Mouse (Mus musculus) CD8-positive naive resting alpha-beta T cell, adult 2 months (primary cell): ENCODE data around the gene Ldlr.
"Not testable (repeated sequence)": the region's sequence is repeated elsewhere in the genome, so short reads cannot be mapped to it uniquely, and the experiment has no call there.

Experiments
- DNase-seq, 2 experiments: peaks; one replicate each; pipeline ENCODE4 v3.0.0; 2022; ENCODE audit warnings: low read depth in 2 of 2, low spot score in 2 of 2

Ldlr gene

GRCm38 (mm10) chr9:21723377-21724146, at the start of gene Ldlr:
Ldlr (plus strand) TSS chr9:21723483.
- peak; percentile 26 to 41 for DNase-seq

DNA sequence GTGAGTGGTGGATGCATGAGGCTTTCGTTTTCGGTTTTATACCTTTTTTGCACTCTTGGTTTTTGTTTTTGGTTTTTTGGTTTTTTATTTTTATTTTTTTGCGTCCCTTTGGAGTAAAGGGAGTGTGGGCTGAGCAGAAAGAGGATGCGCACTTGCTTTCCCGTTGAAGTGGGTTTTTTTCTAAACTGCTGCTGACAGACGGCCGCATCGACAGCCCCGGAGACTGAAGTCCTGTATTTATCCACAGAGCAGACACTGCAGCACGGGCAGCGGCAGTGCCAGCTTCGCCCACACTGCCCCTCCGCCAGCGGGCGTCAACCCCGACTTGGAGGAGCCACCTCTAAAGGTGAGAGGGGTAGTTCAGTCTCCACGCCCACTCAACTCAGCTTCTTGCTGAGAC, 45.6 kb upstream of the Ldlr start:
- DNase-seq, result no peak

DNA sequence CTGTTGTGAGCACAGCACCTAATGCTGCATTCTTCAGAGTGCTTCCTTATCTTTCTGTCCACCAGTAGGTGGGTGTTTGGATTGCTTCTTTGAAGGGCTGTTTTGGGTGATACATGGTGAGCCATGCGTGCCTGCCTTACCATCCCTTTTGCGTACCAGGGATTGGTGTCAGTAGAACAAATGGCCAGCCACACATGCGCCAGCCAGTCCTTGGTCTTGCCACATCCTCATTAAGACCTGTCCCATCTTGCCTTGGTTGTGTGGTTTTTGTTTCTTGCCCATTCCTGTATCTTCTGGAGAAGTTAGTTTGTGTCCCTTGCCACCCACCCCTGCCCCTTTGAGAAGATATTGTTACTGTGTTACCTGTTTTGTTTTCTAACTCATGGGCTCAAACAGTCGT, 42.8 kb upstream of the Ldlr start:
- DNase-seq, result no peak

DNA sequence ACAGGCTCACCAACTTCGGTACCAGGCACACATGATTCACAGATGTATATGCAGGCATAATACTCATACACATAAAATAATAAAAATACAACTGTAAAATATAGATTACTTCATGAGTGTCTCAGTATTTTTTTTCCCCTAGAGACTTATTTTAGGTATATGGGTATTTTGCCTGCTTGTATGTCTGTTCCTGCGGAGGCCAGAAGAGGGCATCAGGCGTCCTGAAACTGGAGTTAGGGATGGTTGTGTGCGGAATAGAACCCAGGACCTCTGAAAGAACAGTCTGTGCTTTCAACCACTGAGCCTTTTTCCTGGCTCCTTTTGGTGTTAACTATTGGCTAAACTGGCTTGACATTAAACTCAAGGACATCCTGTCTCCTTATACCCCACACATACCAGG, 40.5 kb upstream of the Ldlr start:
- no peak for DNase-seq

DNA sequence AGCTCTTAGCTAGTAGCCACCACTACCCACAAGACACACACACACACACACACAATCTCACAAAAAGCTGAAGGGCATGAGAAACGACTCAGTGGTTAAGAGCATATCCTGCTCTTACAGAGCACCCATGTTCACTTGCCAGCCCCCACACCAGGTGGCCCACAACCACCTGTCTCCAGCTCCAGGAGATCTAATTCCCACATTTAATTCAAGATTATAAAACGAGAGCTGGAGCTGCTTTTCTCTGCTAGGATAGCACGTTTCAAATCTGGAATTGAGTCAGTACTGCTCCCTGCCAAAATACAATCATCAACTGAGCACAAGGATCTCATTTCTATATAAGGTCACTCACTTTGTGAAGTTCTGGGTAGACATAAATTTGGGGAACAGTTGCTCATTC, 39.4 kb upstream of the Ldlr start:
- no peak for DNase-seq

DNA sequence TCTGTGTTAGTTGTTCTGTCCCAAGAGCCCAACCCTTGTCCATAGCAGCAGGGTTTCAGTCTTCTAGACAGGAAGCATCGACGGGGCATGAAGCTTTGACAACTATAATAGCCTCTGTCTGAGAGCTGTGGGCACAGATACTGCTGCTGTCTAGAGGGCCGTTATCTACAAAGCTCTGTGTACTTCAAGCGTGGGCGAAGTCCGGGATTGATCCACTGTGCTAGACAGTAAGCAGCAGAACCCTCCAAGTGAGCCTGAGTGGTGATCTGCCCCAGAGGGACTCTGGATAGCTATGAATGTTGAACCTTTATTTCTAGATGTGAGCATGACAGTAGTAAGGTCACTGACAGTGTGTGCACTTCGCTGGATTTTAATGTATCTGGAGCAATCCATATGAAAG, 34.7 kb upstream of the Ldlr start:
- DNase-seq, result no peak

- no peak for DNase-seq
Observed at GRCm38 (mm10) chr9:21690031-21690430, 33.3 kb upstream of the Ldlr start.

DNA sequence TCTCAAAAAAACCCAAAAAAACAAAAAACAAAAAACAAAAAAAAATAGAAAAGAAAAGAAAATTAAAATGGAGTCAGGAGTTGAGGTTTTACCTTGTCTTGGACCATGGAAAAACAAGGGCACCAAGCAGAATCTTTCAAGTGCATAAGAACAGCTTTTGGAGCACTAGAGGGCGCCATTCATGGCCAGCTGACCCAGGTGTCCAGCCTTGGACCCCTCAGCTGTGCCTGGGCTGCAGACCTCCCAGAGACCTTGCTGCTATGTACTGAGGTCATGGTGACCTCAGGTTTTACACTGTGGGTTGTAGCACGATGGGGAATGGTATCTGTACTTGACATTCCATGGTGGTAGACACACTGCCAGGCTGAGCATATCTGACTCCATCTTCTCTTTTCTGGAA, 31.4 kb upstream of the Ldlr start:
- no peak for DNase-seq

DNA sequence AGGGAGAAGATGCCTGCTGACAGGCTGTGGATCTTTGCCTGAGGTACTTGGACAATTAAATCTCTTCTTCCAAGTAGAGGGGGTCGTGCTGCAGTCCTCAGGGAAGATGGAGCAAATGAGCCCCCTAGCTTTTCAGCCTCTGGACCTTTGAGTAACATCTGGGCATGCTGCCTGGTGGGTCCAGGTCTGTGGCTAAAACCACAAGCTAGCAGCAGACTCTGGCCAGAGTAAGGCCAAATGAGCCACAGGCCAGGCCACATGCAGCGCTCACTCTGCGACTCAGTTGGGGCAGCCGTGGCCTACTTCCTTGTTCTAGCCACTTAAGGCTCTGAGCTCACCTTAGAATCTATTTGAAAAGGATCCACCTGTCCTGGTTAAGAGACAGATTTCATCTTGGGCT, 30.8 kb upstream of the Ldlr start:
- no peak for DNase-seq

- DNase-seq, result no peak
Observed at GRCm38 (mm10) chr9:21694071-21694470, 29.2 kb upstream of the Ldlr start.

DNA sequence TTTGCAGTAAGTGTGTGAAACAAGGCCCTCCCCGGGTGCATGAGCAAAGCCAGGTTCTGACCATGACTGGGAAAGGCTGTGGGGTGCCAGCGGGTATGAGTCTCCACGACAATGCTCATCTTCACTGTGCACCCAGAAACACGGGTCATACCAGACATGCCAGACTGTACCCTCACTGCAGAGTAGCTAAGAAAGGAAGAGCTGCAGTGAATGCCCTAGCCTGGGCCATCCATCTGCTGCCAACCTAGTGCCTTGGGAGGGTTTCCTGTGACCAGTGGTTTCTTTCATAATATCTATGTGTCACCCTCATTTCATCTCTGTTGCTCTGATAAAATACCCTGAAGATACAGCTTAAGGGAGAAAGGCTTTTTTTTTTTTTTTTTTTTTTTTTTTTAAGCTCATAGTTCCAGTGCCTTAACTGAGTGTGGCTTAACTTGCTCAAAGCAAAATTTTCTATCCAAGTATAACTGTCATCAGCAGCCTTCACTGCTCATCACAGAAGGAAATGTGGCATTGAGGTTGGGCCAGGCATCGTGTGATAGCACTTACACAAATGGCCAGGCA, 28.0 kb upstream of the Ldlr start:
- no peak for DNase-seq

DNA sequence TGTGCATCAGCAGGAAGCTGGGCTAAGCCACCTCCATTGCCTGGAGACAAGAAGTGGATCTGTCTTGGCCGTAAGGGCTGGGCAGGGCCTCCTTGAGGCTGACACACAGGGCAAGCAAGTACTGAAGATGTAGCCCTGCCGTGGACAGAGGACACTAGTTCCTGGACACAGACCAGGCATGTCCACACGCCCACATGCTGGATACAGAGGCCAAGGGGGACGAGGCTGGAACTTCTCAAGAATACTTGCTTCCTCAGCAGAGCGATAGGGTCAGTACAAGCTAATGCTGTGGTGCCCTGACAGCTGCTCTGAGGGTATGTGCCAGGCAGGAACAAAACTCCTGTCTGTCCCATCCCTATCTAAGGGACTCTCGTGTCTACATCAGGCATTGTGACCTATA, 26.2 kb upstream of the Ldlr start:
- DNase-seq, result no peak

DNA sequence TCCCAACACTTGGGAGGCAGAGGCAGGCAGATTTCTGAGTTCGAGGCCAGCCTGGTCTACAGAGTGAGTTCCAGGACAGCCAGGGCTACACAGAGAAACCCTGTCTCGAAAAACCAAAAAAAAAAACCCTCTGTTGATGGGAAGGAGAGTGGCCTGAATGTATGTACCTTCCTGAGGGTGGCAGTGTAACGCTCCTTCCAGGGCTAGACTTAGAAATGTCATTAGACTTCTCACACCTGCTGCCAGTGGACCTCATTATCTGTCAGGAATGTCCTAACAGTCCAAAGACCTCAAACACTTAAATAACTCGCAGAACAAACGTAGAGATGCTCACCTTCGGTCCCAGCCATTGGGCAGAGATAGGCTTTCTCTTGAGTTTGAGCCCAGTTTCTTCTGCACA, 24.0 kb upstream of the Ldlr start:
- not testable (repeated sequence) for DNase-seq

DNA sequence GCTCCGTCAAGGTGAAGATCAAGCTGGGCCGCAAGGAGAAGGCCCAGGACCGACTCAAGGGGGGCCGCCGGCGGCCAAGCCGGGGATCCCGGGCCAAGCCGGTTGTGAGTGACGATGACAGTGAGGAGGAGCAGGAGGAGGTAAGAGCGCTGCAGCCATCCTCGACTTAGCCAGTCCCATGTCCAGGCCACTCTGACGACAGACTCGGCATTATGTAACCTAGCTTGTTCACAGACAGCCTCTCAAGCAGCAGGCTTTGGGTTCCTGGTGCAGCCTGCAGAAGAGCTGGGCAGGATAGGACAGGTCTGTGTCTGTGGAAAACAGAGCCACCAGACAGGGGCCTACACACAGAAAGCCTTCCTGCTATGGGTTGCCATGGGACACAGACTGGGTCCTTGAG, 22.2 kb upstream of the Ldlr start:
- no peak for DNase-seq

DNA sequence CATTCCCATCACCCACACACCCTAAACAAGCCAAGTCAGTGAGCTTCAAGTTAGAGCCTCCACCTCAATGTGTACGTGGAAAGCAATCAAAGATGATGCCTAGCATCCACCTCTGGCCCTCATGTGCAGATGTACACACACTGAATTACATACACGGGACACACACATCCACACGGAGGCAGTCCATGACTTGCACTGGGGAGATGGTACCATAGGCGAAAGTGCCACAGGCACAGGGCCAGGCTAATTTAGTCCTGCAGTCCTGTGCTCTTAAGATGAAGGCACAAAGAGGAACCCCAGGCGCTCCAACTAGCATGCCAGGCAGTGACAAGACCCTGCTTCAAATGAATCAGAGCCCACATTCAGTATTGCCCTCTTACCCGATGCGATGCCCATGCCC, 19.8 kb upstream of the Ldlr start:
- DNase-seq, result no peak

GRCm38 (mm10) chr9:21706085-21706484, 17.2 kb upstream of the Ldlr start:
- no peak for DNase-seq

DNA sequence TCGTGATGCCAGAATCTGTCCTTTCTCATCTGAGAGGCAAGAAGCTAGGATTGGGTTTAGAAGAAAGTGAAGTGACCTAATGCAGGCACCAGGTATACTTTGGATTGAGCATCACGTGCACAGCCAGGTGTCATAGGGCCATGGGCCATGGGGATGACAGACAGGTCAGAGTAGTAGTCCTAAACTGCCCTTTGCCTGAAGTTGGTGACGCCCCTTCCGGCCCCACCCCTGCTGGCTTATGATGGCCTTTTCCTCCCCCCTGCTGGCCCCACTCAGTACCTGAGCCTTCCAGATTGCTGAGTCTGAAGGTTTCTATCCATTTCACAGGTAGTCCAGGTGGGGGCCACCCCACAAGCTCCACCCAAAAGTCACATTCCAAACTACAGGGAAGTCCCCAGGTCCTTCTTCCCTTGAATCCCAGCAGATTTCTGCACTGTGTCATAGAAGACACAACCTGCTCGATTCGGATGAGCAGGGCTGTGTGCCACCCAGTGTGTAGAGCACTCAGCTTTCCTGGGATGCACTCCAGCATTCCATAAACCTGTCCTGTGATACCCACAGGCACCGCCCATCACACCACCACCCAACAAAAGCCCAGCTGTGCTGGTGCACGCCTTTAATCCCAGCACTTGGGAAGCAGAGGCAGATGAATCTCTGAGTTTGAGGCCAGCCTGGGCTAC, 16.6 kb upstream of the Ldlr start:
- DNase-seq, result no peak

DNA sequence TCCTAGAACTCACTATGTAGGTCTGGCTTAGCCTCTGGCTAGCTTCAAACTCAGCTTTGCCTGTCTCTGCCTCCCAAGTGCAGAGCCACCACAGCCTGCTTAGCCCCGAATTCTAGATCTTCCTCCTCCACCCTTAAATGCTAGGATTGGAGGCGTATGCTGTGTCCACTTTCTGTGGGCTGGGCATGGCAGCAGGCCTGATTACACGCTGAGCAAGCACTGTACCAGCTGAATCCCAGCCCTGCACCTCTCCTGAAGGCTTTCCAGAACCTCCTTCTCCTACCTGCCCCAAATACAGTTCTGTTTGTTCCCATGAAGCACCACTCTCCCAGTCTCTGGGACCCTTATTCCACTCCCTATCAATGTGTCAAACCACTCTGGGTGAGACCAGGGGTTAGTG, 13.9 kb upstream of the Ldlr start:
- no peak for DNase-seq

- no peak for DNase-seq
Observed at GRCm38 (mm10) chr9:21715298-21715697, 8.0 kb upstream of the Ldlr start.

GRCm38 (mm10) chr9:21717015-21717414, 6.3 kb upstream of the Ldlr start:
- DNase-seq, result no peak

GRCm38 (mm10) chr9:21721036-21721435, 2.2 kb upstream of the Ldlr start:
- no peak for DNase-seq

GRCm38 (mm10) chr9:21724147-21724536, 859 bp downstream of the Ldlr start:
- DNase-seq, result peak; percentile 69 to 83
